Mouse (Mus musculus): ENCODE data around the gene 3100002H09Rik.

The 3100002H09Rik gene

DNA sequence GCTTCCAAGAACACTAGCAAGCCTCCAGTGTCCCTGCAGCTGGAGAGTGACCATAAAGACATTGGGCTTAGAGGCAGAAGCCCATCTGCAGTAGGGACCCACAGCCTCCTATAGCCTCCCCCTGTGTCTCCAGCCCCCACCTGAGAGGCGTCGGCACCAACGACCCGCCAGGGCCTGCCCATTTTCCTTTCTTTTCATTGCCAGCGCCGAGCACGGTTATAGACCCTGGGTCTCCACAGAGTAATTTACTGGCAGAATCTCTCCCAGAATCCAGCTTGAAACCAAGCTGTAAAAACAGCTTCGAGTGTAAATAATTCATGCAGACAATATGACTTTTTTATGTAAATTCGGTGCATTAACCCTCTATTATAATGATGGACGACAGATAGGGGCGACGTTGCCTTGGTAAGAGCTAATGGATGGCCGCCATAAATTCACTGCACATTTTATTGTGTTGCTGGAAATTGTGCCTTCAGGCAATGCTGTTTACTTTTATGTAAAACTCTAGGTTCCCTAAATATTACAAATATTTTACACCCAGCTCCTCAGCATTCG lies 4.9 kb upstream of the 3100002H09Rik start:
- no peak for DNase-seq (ENCODE audit: low read depth in 1 of 2, low spot score in 2 of 2)

- no peak for DNase-seq (ENCODE audit: low read depth in 1 of 2, low spot score in 2 of 2)
Measured at GRCm38 (mm10) chr4:124614189-124614588, 3.6 kb upstream of the 3100002H09Rik start.

DNA sequence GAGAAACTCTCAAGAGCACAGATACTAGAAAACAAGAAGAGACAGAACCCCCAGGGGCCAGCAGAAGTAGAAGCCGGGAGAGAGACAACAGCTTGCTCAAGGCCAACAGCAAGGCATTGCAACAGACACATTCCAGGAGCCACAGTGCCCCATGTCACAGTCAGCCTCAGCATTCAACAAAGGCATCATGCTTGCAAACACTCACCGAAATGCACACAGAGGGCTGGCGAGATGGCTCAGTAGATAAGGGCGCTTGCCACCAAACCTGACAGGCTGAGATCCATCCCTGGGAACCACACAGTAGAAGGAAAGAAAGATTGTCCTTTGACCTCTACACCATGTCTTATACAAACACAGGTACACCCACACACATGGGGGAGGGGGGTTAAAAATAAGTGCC lies 1.2 kb upstream of the 3100002H09Rik start:
- no peak for DNase-seq (ENCODE audit: low read depth in 1 of 2, low spot score in 2 of 2)

- no peak for DNase-seq (ENCODE audit: low read depth in 1 of 2, low spot score in 2 of 2)
Measured at GRCm38 (mm10) chr4:124610066-124610465, 537 bp downstream of the 3100002H09Rik start.

DNA sequence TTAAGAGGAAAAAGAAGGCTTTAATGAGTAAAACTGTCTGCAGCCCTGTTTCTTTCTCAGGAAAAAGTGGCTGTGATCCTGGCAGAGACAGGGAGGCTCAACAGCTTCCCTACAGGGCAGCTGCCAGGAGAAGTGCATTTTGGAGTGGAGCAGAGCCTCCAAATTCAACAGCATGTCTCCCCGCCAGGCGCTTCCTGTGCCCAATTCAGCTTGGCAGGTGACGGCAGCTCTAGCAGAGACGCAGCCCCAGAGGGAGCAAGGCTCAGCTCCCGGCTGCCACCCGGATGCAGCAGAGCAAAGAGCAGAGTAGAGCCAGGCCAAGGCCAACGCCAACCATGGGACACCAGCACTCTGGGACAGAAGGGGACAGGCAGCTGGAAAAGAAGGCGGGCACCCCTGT lies 3.4 kb downstream of the 3100002H09Rik start:
- no peak for DNase-seq (ENCODE audit: low read depth in 1 of 2, low spot score in 2 of 2)

DNA sequence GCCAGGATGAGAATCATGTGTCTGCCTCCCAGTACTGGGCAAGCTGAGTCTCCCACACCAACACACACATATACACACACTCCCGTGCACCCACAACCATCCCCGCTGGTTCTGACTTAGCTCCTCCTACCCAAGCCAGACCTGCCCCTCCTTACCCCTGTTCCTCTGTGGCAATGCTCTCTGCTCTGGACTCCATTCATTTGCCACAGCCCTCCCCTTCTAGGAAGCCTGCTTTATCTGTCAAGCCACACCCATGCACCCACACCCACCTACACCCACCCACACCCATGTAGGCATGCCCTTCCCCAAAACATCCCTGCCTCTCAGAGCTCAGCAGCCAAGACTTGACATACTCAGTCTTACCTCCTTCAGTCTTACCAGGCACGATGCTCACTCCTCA lies 4.4 kb downstream of the 3100002H09Rik start:
- no peak for DNase-seq (ENCODE audit: low read depth in 1 of 2, low spot score in 2 of 2)

- no peak for DNase-seq (ENCODE audit: low read depth in 1 of 2, low spot score in 2 of 2)
Measured at GRCm38 (mm10) chr4:124605255-124605654, 5.3 kb downstream of the 3100002H09Rik start.

GRCm38 (mm10) chr4:124603712-124604111 lies 6.9 kb downstream of the 3100002H09Rik start:
- DNase-seq (ENCODE audit: low read depth in 1 of 2, low spot score in 2 of 2) = no peak

- DNase-seq (ENCODE audit: low read depth in 1 of 2, low spot score in 2 of 2) = no peak
Measured at GRCm38 (mm10) chr4:124595929-124596328, 14.7 kb downstream of the 3100002H09Rik start.

- DNase-seq (ENCODE audit: low read depth in 1 of 2, low spot score in 2 of 2) = no peak
Measured at GRCm38 (mm10) chr4:124594933-124595332, 15.7 kb downstream of the 3100002H09Rik start.

DNA sequence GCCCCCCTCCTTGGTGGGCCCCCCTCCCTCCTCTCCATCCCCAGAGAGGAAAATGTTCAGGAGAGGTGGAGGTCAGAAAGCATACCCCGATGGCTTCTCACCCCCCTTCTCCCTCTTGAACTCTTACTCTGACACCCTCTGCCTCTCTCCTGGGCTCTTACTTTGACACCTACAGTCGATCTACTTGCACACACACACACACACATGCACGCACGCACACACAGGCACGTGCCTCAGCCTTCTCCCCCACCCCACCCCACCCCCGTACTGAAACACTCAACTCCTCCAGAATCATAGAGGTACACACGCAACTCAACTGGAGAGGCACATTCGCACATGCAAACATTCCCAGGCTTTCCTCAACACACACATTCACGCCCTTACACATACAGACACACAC lies 16.9 kb downstream of the 3100002H09Rik start:
- DNase-seq (ENCODE audit: low read depth in 1 of 2, low spot score in 2 of 2) = no peak

GRCm38 (mm10) chr4:124593210-124593609 lies 17.4 kb downstream of the 3100002H09Rik start:
- DNase-seq (ENCODE audit: low read depth in 1 of 2, low spot score in 2 of 2) = no peak

DNA sequence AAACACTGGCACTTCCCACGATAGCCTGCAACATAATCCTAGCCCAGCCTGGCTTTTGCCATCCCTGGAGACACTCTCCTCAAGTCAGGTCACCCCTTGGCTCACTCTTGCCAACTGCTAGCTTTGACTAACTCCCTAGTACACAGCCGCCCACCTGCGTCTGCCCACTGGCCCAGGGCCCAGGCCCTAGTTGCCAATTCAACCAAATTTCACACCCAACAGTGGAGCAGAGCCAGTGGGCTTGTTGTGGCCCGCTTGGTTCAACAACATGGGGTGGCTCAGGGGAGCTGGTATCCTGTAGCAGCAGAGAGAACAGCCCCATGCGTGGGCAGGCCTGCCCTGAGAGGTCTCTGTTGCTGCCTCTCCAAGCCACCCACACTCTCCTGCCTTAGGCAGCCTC lies 18.4 kb downstream of the 3100002H09Rik start:
- no peak for DNase-seq (ENCODE audit: low read depth in 1 of 2, low spot score in 2 of 2)

DNA sequence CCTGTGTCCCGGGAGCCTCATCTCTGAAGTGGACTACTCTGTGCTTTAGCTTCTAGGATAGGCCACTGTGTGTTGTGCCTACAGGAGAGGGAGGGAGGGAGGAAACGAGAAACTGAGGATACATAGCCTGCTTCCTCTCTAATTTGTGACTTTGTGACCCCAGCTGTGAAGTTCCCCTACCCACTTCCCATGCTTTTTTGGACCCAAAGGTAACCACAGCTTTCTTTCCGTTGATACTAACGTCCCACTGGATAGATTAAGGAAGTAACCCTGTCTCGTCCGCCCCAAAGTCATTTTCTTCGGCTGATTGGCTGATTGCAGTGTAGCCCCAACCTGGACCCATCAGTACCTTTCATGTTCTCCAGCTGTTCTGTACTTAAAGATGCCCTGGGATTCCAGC lies 29.9 kb downstream of the 3100002H09Rik start:
- no peak for DNase-seq (ENCODE audit: low read depth in 1 of 2, low spot score in 2 of 2)

DNA sequence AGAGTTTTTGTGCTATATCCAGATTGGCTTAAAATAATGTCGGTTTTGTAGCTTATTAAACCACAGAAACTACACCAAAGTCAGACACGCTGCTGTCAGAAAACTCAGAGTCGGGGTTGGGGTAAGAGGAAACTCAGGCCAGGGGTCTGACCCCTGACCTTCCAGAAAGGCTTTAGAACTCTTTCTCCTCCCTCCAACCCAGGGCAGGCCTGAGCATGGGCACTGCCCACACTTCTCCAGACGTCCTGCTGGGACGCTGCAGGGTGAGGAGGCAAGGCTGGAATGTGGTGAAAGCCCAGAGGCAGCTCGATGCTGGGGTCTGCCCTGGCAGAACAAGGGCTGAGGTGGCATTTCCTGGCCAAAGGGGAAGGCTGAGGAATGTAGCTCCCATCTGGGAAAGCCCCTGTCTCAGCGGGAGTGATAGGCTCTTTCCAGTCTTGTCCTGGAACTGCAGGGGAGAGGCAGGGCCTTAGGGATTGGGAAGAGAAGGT lies 34.6 kb downstream of the 3100002H09Rik start:
- no peak for DNase-seq (ENCODE audit: low read depth in 1 of 2, low spot score in 2 of 2)

DNA sequence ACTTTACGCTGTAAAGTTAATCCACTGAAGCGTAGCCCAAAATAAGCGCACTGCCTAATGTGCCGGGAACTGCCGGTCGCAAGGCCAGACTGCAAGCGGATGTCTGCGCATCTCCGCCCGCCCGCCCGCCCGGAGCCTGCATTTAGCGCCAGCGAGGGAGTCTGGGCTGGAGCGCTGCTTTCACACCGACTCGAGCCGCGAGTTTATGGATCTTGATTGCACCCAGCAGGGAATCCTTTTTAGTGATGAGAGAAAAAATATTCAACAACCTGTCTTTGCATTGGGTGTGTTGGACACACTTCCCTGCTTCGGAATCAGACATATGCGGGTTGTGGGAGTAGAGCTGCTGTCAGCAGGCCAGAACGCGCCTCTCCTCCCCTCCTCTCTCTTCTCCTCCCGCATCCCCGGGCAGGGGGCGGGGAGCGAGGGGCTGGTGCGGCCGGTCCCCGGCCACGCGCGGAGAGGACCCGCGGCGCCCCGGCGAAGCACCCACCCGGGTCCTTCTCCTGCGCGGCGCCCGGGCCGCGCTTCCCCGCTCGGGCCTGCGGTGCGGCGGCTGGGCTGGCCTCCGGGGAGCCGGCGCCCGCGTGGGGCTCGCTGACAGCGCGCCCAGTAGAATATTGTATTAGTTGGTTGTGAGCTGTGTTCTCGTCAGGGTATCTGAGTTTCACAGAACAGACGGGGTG lies 35.2 kb downstream of the 3100002H09Rik start:
- no peak for DNase-seq (ENCODE audit: low read depth in 1 of 2, low spot score in 2 of 2)

DNA sequence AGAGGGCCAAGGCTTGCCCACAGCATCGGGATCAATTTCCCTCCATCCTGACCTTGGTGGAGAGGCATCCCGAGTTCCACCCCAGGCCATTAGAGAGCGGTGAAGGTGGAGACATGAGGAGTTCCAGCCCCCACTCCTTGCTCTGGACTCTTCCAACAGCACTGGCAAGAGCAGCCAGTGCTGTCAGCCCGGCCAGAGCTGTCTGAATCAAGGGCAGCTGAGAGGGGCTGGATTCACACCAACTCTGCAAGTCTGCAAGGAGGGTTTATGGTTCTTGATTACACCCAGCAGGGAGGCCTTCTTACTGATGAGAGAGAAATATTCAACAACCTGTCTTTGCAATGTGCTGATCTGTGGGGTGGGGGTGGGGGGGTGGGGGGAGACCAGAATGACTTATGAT lies 37.0 kb downstream of the 3100002H09Rik start:
- DNase-seq (ENCODE audit: low read depth in 1 of 2, low spot score in 2 of 2) = no peak

GRCm38 (mm10) chr4:124570977-124571376 lies 39.6 kb downstream of the 3100002H09Rik start:
- no peak for DNase-seq (ENCODE audit: low read depth in 1 of 2, low spot score in 2 of 2)

DNA sequence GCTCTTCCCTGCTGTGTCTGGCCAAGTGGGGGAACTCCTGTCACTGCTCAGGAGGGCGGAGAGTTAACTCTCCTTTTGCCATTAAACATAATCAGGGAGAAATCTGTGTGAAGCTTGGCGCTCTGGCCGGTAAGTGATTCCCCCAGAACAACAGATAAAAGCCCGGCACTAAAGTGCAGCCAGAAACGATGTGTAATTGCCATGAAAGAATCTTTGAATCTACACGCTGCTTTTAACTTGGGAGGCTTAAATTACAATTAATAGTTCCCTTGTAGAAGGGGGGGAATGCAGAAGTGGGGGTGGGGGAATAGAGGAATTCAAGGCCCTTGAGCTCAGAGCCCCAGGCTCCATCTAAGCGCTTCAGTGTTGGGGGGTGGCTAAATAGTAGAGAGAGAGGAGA lies 40.9 kb downstream of the 3100002H09Rik start:
- DNase-seq (ENCODE audit: low read depth in 1 of 2, low spot score in 2 of 2) = no peak

GRCm38 (mm10) chr4:124563371-124563770 lies 47.2 kb downstream of the 3100002H09Rik start:
- DNase-seq (ENCODE audit: low read depth in 1 of 2, low spot score in 2 of 2) = no peak

DNA sequence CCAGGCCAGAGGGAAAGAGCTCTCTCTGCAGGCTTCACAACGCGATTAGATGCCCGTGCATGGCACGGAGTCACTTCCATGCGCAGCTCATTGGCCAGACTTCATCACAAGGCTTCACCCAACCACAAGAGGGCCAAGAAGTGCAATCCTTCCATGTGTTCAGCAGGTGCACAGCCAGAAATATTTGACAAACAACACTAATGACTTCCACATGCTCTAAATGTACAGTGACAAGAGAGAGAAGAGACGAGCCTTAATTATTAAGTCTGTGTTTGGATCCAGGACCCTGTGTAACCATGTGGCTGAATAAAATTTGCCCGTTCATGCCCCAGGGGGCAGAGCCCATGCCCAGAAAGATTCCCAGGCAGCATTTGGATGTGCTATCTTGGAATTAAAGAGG lies 47.9 kb downstream of the 3100002H09Rik start:
- no peak for DNase-seq (ENCODE audit: low read depth in 1 of 2, low spot score in 2 of 2)

All from monocyte, adult 2 months (primary cell).